Mouse (Mus musculus): Measurements from ENCODE around the gene Bbox1.

Gene Bbox1

GRCm38 (mm10) chr2:110314509-110315155 is at the start of gene Bbox1:
Bbox1 (minus strand) TSS chr2:110314560.
- DNase-seq (ENCODE audit: low spot score) = no peak

GRCm38 (mm10) chr2:110363855-110364254 is 49.5 kb upstream of the Bbox1 start:
- DNase-seq (ENCODE audit: low spot score) = no peak

- DNase-seq (ENCODE audit: low spot score) = no peak
Observed at GRCm38 (mm10) chr2:110362432-110363283, 48.3 kb upstream of the Bbox1 start, which contains the start of gene Fibin. Fibin (minus strand) TSS chr2:110363183.

DNA sequence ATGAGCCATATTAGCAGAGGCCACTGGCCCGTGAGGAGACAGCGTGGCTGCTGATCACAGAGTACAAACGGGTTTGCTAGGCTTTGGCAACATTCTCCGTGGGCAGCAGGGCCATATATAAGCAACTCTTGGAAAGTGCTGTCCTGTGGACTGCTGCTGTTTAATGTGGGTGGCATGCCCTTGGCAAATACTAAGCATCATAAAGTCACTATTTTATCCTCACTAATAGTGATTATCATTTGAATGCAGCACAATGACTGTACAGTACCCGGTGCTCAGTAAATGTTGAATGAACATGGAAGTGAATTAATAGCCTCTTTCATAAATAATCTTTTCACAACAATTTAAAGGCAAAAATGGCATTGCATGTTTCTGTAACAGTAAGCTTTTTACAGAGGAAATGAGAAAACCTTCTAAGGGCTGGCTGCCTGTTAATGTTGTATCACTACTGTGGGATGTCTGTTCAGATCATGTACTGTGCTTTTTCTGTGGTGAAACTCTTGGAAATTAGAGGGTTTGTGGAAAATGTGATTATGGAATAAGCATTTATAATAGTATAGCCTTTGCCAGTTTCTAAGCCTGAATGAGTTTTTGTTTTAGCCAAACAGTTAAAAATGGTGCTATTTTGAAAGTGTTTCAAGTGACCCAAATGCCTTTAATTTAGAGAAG is 39.1 kb upstream of the Bbox1 start:
- DNase-seq (ENCODE audit: low spot score) = no peak

GRCm38 (mm10) chr2:110351843-110352251 is 37.5 kb upstream of the Bbox1 start:
- no peak for DNase-seq (ENCODE audit: low spot score)

DNA sequence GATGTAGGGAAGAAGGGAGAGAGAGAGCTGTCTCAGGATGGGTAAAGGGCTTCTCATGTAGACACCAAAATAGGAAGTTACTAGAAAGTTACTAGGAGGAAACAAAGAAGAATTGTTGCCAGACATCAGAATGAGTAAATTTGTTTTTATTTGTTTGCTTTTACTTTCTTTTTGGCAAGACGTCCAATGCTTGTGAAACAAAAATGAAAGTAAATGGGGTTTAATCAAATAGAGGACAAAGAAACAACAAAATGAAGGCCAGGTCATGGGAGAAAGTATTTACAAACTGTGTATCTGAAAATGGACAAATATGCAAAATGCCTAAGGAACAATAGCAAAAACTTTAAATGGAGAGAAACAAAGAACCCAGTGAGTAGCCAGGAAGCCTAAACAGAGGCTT is 37.0 kb upstream of the Bbox1 start:
- DNase-seq (ENCODE audit: low spot score) = no peak

DNA sequence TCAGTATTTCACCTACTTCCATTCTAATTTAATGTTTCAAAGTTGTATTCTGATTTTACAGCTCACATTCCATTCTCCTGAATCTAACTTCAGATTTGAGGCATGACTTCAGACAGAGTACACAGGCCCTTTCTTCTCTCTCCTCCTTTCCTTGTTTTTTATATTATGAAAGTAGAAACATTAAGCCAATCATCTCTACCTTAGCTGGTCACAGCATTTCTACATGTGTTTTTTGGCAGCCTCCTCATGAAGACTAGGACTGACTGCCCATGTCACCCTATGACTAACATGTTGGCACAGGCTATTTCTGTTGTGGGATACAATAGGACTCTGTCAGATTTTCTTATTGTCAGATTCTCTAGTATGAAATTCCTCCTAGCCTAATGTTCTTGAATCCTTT is 14.6 kb upstream of the Bbox1 start:
- no peak for DNase-seq (ENCODE audit: low spot score)

DNA sequence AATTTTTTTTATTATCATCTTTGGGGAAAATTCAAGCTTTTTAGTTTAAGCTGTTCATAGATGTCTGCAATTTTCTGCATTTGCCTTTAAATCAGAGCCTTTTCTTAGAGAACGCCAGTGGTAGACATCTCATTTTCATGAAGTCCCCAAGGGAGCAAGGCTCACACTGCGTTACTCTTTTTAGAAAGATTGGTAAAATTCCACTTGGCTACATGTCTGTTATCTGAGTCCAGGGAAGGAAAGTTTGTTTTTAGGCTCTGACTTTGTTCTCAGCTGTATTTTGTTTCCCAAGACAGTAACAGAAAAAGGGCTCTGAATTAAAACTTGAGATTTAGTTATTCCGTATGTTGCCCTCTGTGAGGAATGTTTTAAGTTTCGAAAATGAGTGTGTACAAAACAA is 5.6 kb upstream of the Bbox1 start:
- no peak for DNase-seq (ENCODE audit: low spot score)

DNA sequence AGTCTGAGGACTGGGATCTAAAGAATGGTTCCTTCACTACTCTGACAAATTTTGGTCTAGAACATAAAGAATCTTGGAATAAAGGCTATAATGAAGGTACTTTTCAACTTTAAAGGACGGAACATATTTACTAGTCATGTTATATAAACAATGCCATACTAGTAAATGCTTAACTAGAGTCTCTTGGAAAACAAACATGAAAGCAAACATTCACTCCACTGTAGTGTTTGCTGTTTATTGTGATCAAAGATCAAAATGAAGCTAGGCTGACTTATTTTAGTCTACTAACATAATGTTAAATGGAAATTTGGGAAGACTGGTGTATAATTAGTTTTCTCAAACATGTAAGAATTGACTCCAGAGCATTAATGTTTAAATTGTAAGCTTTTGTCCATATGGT is 4.9 kb upstream of the Bbox1 start:
- DNase-seq (ENCODE audit: low spot score) = no peak

- no peak for DNase-seq (ENCODE audit: low spot score)
Observed at GRCm38 (mm10) chr2:110318719-110319118, 4.4 kb upstream of the Bbox1 start.

DNA sequence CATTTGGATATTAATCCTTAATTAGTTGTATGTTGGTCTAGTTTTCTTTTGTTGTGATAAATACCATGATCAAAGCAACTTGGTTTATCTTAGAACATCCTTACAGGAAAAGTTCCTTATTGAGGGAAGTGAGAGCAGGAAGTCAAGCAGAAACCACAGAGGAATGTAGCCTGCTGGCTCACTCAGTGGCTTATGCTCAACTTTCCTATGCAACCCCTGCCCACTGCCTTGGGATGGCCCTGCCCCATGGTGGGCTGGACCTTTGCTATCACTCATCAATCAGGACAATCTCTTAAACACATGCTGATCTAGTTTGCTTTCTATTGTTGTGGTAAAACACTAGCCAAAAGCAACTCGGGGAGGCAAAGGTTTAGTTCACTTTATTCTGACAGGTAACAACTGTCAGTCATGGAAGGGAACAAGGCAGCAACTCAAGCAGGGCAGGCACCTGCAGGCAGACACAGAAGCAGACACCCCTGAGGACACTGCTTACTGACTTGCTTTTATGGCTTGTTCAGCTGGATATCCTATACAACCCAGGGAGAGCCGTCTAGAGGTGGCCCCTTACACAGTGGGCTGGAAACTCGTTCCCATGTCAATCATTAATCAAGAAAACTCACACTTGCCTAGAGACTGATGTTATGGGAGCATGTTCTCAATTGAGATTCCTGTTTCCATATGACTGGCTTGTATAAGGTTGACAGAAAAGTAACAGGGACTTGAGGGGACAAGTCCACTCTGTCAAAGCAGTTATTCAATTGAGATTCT is 1.9 kb upstream of the Bbox1 start:
- DNase-seq (ENCODE audit: low spot score) = no peak

- no peak for DNase-seq (ENCODE audit: low spot score)
Observed at GRCm38 (mm10) chr2:110314074-110314473, 286 bp downstream of the Bbox1 start.

DNA sequence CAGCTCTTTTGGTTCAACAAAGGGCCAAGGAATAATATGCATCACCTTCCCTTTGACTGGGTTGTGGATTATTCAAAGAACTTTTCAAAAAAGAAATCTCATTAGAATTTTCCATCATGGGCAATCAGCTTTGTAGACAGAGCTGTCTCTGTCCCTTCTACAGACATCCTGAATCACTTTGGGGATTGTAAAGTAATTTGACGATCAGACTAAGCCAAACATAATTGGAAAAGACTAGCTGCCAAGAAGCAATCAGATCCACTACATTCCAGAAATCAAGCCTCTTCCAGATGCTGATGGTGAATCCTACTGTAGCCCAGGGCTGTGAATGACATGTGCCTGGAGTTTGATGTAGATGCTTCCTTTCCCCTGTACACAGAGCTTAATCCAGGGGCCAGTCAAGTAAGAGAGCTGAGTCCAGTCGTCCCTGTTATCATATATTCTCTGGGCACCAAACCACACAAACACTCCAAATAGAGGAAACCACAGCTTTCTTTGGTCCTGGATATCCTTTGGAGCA is 995 bp downstream of the Bbox1 start:
- no peak for DNase-seq (ENCODE audit: low spot score)

GRCm38 (mm10) chr2:110305358-110306283 is 8.7 kb downstream of the Bbox1 start:
- DNase-seq (ENCODE audit: low spot score) = no peak

DNA sequence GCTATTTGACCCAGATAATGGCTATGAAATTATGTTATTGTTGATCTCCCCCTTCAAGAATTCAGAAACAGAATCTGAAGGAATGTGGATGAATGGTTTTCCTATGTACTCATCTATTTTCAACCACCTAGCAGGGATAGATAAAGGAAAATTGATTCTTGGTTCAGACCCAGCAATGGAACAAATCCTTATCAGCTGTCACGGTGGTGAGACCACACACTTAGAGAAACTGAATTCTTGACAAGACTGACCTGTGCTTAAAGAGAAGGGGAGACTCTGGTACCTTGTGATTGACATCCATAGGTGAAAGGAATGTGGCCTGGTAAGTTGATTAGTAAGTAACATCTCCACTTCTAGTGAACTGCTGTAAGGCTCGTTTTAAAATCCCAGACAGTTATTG is 12.1 kb downstream of the Bbox1 start:
- no peak for DNase-seq (ENCODE audit: low spot score)

GRCm38 (mm10) chr2:110301314-110301713 is 13.0 kb downstream of the Bbox1 start:
- DNase-seq (ENCODE audit: low spot score) = no peak

GRCm38 (mm10) chr2:110294927-110295326 is 19.4 kb downstream of the Bbox1 start:
- DNase-seq (ENCODE audit: low spot score) = no peak

DNA sequence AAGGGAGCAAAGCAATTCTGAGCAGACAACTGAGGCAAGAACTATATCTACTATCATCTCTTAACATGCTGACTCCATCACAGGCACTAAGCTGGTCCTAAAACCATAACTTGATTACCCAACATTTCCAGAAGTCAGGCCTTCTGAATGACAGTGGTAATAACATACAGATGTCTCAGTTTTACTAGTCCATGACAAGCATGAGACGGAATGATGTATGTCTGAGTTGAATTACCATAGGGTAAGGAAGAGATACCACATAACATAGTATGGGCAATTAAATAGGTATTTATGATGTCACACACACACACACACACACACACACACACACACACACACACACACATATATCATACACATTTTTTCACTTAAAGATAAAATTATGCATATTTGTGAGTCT is 26.4 kb downstream of the Bbox1 start:
- no peak for DNase-seq (ENCODE audit: low spot score)

DNA sequence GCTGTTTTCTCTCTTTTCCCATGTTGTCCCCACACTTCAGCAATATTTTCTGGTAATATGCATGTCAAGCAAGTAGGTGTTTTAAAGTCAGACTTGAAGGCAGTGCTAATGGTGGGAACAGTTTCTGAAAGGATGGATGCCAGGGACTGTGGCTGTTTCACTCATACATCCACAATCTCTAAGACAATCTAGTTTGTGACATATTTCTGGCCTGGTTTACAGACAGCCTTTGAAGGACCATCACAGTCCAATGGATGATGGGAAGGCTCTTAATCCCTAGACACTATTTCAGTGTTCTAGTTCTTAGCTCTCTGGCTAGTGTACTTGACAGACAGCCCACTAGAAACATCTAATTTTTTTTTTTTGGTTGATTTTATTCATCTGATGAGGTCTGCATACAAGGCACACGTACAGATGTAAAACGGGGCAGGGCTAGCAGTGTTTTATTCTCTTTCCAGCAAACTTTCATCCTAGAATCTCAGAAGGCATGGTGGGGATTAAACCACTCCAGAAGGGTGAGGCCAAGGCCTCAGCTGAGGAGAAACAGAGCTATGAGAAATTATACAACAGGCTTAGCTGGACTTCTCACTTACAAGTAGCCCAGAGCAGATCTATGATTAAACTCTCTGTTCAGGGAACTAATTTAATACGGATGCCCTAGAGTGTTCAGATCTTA is 28.4 kb downstream of the Bbox1 start:
- no peak for DNase-seq (ENCODE audit: low spot score)

GRCm38 (mm10) chr2:110275424-110275823 is 38.9 kb downstream of the Bbox1 start:
- DNase-seq (ENCODE audit: low spot score) = no peak

All from T-cell, adult 2 months (primary cell).